ENCODE assay signal across 8 mouse cellular contexts in genomic region chr19:11819143-11819700, GRCm38 (mm10). TPM values are rescaled to one million over a fixed set of nuclear protein-coding genes. Genes with fewer than 3 reads are reported as not detected.
DNase-seq lines count a peak whose midpoint lies in the region; ATAC-seq and TF ChIP-seq lines count a peak whose summit lies in the region.

Gene Stx3, minus strand, starts transcription at chr19:11819403.

- peak within 1 kb of the TSS; percentile 92 for H3K4me3 ChIP-seq in gastrocnemius, adult 2 months
- H3K4me3 ChIP-seq in hindbrain, embryonic 15.5 days, result peak within 1 kb of the TSS; percentile 85
- peak within 1 kb of the TSS; percentile 67 for H3K4me3 ChIP-seq in liver, postnatal 0 days (ENCODE audit: low read depth, low read length)

- no peak for TF ChIP-seq CTCF in gastrocnemius, adult 2 months (IDR thresholded peaks at IDR 0.05)
- TF ChIP-seq CTCF in liver, postnatal 0 days (IDR thresholded peaks at IDR 0.05; ENCODE audit: low read depth), result no peak

- TF ChIP-seq EP300 in liver, postnatal 0 days (IDR thresholded peaks at IDR 0.05; ENCODE audit: low read depth), result no peak

- peak within 1 kb of the TSS; percentile 83 for H3K27ac ChIP-seq in gastrocnemius, adult 2 months
- H3K27ac ChIP-seq in hindbrain, embryonic 15.5 days (replicated peaks), result peak within 1 kb of the TSS; percentile 63
- H3K27ac ChIP-seq in liver, postnatal 0 days (ENCODE audit: low read depth), result no peak within 1 kb of the TSS

- no peak for DNase-seq in gastrocnemius, adult 2 months
- DNase-seq in gastrocnemius, postnatal 25 days, result no peak
- DNase-seq in urinary bladder, adult 2 months (ENCODE audit: low spot score), result no peak
- DNase-seq in urinary bladder, postnatal 10 days (ENCODE audit: low spot score), result no peak
- DNase-seq in liver, postnatal 0 days, result no peak
- DNase-seq in urinary bladder, postnatal 25 days (ENCODE audit: low spot score), result no peak
- no peak for DNase-seq in cerebellum, postnatal 25 days

- H3K9me3 ChIP-seq in hindbrain, embryonic 15.5 days, result no peaks in the 10 kb centered on the region
- H3K9me3 ChIP-seq in liver, postnatal 0 days (ENCODE audit: low read length), result no peaks in the 10 kb centered on the region

- intact Hi-C loops in gastrocnemius, adult 2 months (cut with DNase I), result loop anchor here (2.0 kb wide), 1 partner anchor 194 kb away; no protein-coding TSS in a partner anchor

- ATAC-seq in hindbrain, embryonic 15.5 days (ENCODE audit: low FRiP score, low read depth), result no peak
- ATAC-seq in liver, postnatal 0 days, result no peak

- peak within 1 kb of the TSS; percentile 95 for H3K4me2 ChIP-seq in hindbrain, embryonic 15.5 days
- H3K4me2 ChIP-seq in liver, postnatal 0 days (ENCODE audit: low read depth, low read length), result peak within 1 kb of the TSS; percentile 88

- WGBS in hindbrain, embryonic 15.5 days, result under 1% methylated on average over 20 of the region's 20 CpGs
- 1% methylated on average over 20 of the region's 20 CpGs for WGBS in liver, postnatal 0 days (ENCODE audit: insufficient replicate concordance)

- H3K9ac ChIP-seq in hindbrain, embryonic 15.5 days, result peak within 1 kb of the TSS; percentile 85
- H3K9ac ChIP-seq in liver, postnatal 0 days (replicated peaks), result peak within 1 kb of the TSS; percentile 44

- H3K36me3 ChIP-seq in hindbrain, embryonic 15.5 days, result no peaks in the 10 kb centered on the region
- H3K36me3 ChIP-seq in liver, postnatal 0 days (replicated peaks; ENCODE audit: insufficient read depth, low read length), result no peaks in the 10 kb centered on the region

- peaks cover 14% of the 10 kb centered on the region for H3K27me3 ChIP-seq in hindbrain, embryonic 15.5 days
- H3K27me3 ChIP-seq in liver, postnatal 0 days (ENCODE audit: insufficient read depth, low read length), result peaks cover 29% of the 10 kb centered on the region

- peaks cover 19% of the 10 kb centered on the region for H3K4me1 ChIP-seq in hindbrain, embryonic 15.5 days (replicated peaks)
- H3K4me1 ChIP-seq in liver, postnatal 0 days (ENCODE audit: insufficient read depth), result no peaks in the 10 kb centered on the region

RNA-seq across cellular contexts. Expression of gene Stx3, which starts in this region (rescaled TPM):
- total RNA-seq in gastrocnemius, adult 2 months (2021), result 1 to 10 TPM; 1.7 to 2.6 TPM
- 1 to 10 TPM; 1.0 to 1.6 TPM for total RNA-seq in gastrocnemius, postnatal 25 days (2021)
- 16.9 and 19.3 TPM in 2 replicates for polyA plus RNA-seq in urinary bladder, adult 2 months (2012; rRNA removed)
- polyA plus RNA-seq in hindbrain, embryonic 15.5 days (2015; fragmentation: Nextera tagmentation; extraction: Ambion mirVana), result 17.6 and 20.6 TPM in 2 replicates
- polyA plus RNA-seq in liver, postnatal 0 days (2015; fragmentation: Nextera tagmentation; extraction: Ambion mirVana), result 3.2 and 3.7 TPM in 2 replicates
